Mouse (Mus musculus) G1E (cell line): Measurements from ENCODE around the gene Ccdc40. TPM values are rescaled to one million over a fixed set of nuclear protein-coding genes. Genes with fewer than 3 reads are reported as not detected.

Source experiments
- ATAC-seq: 2 replicates; pipeline ENCODE4 v1.8.0; 2016; ENCODE audit warnings: mild to moderate bottlenecking; ENCODE audit not compliant: insufficient number of reproducible peaks, poor library complexity, low FRiP score, severe bottlenecking; ENCODE audit errors: extremely low read depth
- DNase-seq: peaks from one replicate; pipeline ENCODE4 v3.0.0; 2012; ENCODE audit warnings: low spot score
- H3K27me3 ChIP-seq: 2 replicates; pipeline ENCODE4 v1.6.1; 2012; ENCODE audit warnings: mild to moderate bottlenecking, low read length, inconsistent platforms; ENCODE audit not compliant: insufficient read depth
- H3K36me3 ChIP-seq: replicated peaks from 2 replicates; pipeline ENCODE3; 2012; ENCODE audit warnings: mild to moderate bottlenecking, inconsistent platforms
- H3K4me1 ChIP-seq: 2 replicates; pipeline ENCODE4 v1.6.1; 2012; ENCODE audit warnings: low read depth, low read length, inconsistent platforms, mixed read lengths; ENCODE audit not compliant: insufficient read depth
- H3K4me3 ChIP-seq: 2 replicates; pipeline ENCODE4 v1.5.1; 2012; ENCODE audit warnings: low read depth, mild to moderate bottlenecking, inconsistent platforms, low read length, moderate library complexity, mixed read lengths
- H3K9me3 ChIP-seq: replicated peaks from 2 replicates; pipeline ENCODE4 v1.6.1; 2012; ENCODE audit warnings: inconsistent platforms
- CTCF ChIP-seq: IDR thresholded peaks from 2 replicates; pipeline ENCODE4 v1.5.1; 2012; ENCODE audit warnings: low read depth, low read length, inconsistent platforms, mixed read lengths
- GATA1 ChIP-seq: IDR thresholded peaks from 2 replicates; pipeline ENCODE4 v1.6.1; 2012; ENCODE audit warnings: borderline replicate concordance, low read length, inconsistent platforms, mixed read lengths
- GATA2 ChIP-seq: IDR thresholded peaks from 2 replicates; pipeline ENCODE4 v1.6.1; 2012; ENCODE audit warnings: low read depth, low read length, inconsistent platforms, borderline replicate concordance
- POLR2AphosphoS5 ChIP-seq: IDR thresholded peaks from 2 replicates; pipeline ENCODE4 v1.6.1; 2012; ENCODE audit warnings: low read depth, low read length, inconsistent platforms; ENCODE audit not compliant: insufficient replicate concordance
- TAL1 ChIP-seq: conservative IDR thresholded peaks from 2 replicates; pipeline ENCODE4 v1.6.1; 2012; ENCODE audit warnings: low read depth, low read length, inconsistent platforms, mixed read lengths
- polyA plus RNA-seq: library from polyadenylated mRNA; stranded (reverse); fragments of >175 nt; gene quantifications from 2 replicates; pipeline ENCODE4 v1.2.3, GENCODE M21; 2012
- total RNA-seq, 2 experiments: library from RNA; stranded (forward) in 1 of 2; stranded (reverse) in 1 of 2; fragments of 200-1000 nt in 1 of 2; fragments of >200 nt in 1 of 2; fragmentation: Nextera tagmentation in 1 of 2; gene quantifications; 2 replicates each; pipeline ENCODE4 v1.2.3; 2014 to 2017

The Ccdc40 gene
- total RNA-seq (2014; fragmentation: Nextera tagmentation) (not detected in 2 replicates), total RNA-seq (2017) (0.05 TPM in 1 of 2 replicates, not detected in the other), polyA plus RNA-seq (not detected in 2 replicates)

DNA sequence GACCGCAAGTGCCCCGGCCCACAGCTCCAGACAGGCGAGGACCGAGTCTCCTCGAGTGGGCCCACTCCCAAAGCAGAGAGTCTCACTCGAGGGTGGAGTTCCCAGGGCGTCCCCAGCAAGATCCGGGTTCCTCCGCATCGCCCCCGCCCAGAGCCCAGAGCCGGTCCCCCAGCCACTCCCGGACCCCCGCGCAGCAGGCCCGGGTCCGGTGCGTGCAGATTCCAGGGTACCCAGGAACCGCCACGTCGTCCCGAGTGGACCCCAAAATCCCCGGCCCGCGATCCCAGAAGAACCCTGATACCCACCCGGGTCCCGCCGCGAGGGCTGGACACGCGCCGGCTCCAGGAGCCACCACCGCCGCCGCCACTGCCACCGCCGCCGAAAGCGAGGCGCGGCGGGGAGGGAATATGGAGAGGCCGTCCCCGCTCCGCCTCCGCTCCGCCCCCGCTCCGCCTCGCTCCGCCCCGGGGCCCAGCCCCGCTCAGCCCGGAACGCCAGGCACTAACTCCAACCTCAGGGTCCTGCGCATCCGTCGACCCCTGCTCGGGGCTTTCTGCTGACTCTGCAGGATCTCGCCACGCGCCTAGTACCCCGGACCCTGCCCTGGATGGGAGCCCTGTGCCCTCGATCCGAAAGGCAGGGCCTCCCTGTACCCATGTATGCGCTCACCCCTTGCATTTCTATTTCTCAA, at the start of gene Ccdc40, which contains the start of gene Tbc1d16:
Ccdc40 (plus strand) TSS at position 482 of the 691 bp plus-strand sequence.
Tbc1d16 (minus strand) TSS at position 409 of the 691 bp plus-strand sequence.
- no peak within 1 kb of the TSS for H3K4me3 ChIP-seq
- H3K36me3 ChIP-seq, result no peaks in the 10 kb centered on the region
- H3K9me3 ChIP-seq, result peaks cover 54% of the 10 kb centered on the region
- TF ChIP-seq POLR2AphosphoS5, result no peak
- TF ChIP-seq GATA1, result no peak
- TF ChIP-seq TAL1, result no peak
- no peak for TF ChIP-seq GATA2
- TF ChIP-seq CTCF, result no peak
- no peaks in the 10 kb centered on the region for H3K4me1 ChIP-seq
- DNase-seq, result no peak
- H3K27me3 ChIP-seq, result no peaks in the 10 kb centered on the region
- ATAC-seq, result no peak

DNA sequence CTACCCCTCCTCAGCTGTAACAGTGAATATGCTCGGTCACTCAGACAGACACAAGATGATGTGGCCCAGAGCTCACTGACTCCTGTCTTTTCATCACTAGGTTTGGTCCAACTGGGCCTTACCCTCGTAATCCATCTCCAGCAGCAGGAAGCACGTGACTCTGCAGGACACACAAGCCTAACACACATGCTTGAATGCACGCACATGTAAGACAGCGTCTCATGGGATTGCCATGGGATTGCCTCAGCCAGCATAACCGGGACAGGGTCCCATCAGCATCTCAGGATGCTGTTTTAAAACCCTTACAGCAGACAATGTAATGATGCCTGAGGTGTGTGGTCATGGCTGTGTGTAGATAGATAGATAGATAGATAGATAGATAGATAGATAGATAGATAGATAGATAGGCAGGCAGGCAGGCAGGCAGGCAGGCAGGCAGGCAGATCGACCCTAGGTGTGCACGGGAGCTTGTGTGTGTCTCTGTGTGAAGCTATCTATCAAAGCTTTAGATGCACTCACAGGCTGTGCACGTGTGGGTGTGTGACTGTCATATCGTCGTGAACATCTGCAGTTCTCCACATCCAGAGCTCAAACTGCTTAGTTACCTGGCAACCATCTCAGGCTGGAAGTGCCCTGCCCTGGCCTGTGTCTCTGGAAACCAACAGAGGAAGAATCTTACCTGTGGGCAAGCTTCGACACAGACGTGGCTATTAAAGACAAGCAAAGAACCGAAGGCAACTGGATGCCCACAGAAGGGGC, 47.4 kb upstream of the Ccdc40 start:
- no peaks in the 10 kb centered on the region for H3K27me3 ChIP-seq
- H3K36me3 ChIP-seq, result no peaks in the 10 kb centered on the region
- no peaks in the 10 kb centered on the region for H3K4me1 ChIP-seq
- peaks cover 94% of the 10 kb centered on the region for H3K9me3 ChIP-seq
- ATAC-seq, result no peak
- no peak for TF ChIP-seq POLR2AphosphoS5
- no peak for TF ChIP-seq CTCF
- no peak for TF ChIP-seq GATA1
- no peak for TF ChIP-seq TAL1
- TF ChIP-seq GATA2, result no peak
- H3K4me3 ChIP-seq, result no peak overlapping the region
- no peak for DNase-seq

GRCm38 (mm10) chr11:119181861-119182395, 46.4 kb upstream of the Ccdc40 start:
- Histone ChIP-seq H3K9me3 (peaks cover 95% of the 10 kb centered on the region), H3K4me3 (no peak overlapping the region), H3K27me3 (no peaks in the 10 kb centered on the region), H3K4me1 (no peaks in the 10 kb centered on the region), H3K36me3 (no peaks in the 10 kb centered on the region)
- TF ChIP-seq TAL1 (no peak), CTCF (no peak), GATA1 (no peak), GATA2 (no peak), POLR2AphosphoS5 (no peak)
- DNase-seq (no peak), ATAC-seq (no peak)

DNA sequence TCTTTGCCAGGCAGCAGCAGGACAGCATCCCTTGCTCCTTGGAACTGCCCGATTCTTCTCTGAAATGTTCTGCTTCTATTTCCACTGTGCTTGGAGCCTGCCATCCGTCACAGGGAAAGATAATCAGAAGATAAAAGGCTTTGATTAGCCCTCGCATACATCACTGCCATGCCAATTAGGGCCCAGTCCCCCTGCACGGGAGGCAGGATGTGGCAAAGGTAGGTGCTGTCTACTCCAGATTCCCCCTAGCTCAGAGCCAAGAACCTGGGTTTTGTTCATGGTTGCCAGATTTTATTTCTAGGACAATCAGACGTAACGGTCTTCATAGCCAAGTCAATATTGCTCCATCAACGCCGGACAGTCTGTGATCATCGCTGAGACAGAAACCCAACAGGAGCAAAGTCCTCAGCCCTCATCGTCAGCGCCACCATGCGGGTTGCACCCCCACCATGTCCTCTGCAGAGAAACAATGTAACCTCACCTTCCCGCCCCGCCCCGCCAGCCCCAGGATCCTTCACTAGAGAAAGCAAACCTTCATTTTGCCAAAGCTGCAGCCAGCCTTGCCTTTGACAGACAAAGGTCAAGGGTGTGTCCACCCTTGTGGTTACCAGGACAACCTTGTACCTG, 44.6 kb upstream of the Ccdc40 start:
- Histone ChIP-seq H3K4me3 (no peak overlapping the region), H3K9me3 (peaks cover 97% of the 10 kb centered on the region), H3K36me3 (no peaks in the 10 kb centered on the region), H3K27me3 (no peaks in the 10 kb centered on the region; the same call in 1 of the 2 replicates), H3K4me1 (no peaks in the 10 kb centered on the region)
- ATAC-seq (no peak), DNase-seq (no peak)
- no peak for TF ChIP-seq CTCF

GRCm38 (mm10) chr11:119186381-119186780, 42.0 kb upstream of the Ccdc40 start:
- H3K4me3 ChIP-seq, result no peak overlapping the region
- no peak for DNase-seq
- no peaks in the 10 kb centered on the region; the same call in 1 of the 2 replicates for H3K27me3 ChIP-seq
- ATAC-seq, result no peak
- TF ChIP-seq TAL1 (no peak), GATA2 (no peak), GATA1 (no peak), POLR2AphosphoS5 (no peak), CTCF (no peak)
- peaks cover 96% of the 10 kb centered on the region for H3K9me3 ChIP-seq
- no peaks in the 10 kb centered on the region for H3K4me1 ChIP-seq
- no peaks in the 10 kb centered on the region for H3K36me3 ChIP-seq
